Mouse (Mus musculus) hindbrain, embryonic 11.5 days (tissue): ENCODE data around the gene Nfam1. TPM values are rescaled to one million over a fixed set of nuclear protein-coding genes. Genes with fewer than 3 reads are reported as not detected.

Experiments
- ATAC-seq: fragments of 200-750 bp; cut with Nextera tagmentation; 2 replicates; pipeline ENCODE4 v1.8.0; 2017; ENCODE audit warnings: mild to moderate bottlenecking, moderate TSS enrichment, moderate library complexity; ENCODE audit not compliant: low FRiP score
- DNase-seq: peaks from one replicate; pipeline ENCODE4 v3.0.0-alpha.2; 2015; ENCODE audit warnings: low spot score
- H3K27ac ChIP-seq: fragments of 300-500 bp; sonication (generic); 2 replicates; pipeline ENCODE4 v1.5.1; 2014; ENCODE audit warnings: mild to moderate bottlenecking, low read depth, low read length
- H3K27me3 ChIP-seq: fragments of 300-500 bp; sonication (generic); 2 replicates; pipeline ENCODE4 v1.6.1; 2014; ENCODE audit warnings: mild to moderate bottlenecking, low read length, moderate library complexity, mixed read lengths; ENCODE audit not compliant: control insufficient read depth, insufficient read depth
- H3K36me3 ChIP-seq: fragments of 300-500 bp; sonication (generic); 2 replicates; pipeline ENCODE4 v1.6.1; 2014; ENCODE audit warnings: mild to moderate bottlenecking, low read length, moderate library complexity, mixed read lengths; ENCODE audit not compliant: control insufficient read depth, insufficient read depth
- H3K4me1 ChIP-seq: fragments of 300-500 bp; sonication (generic); replicated peaks from 2 replicates; pipeline ENCODE4 v1.6.1; 2014; ENCODE audit warnings: low read length, mixed read lengths; ENCODE audit not compliant: control insufficient read depth, insufficient read depth
- H3K4me2 ChIP-seq: fragments of 300-500 bp; sonication (generic); replicated peaks from 2 replicates; pipeline ENCODE4 v1.6.1; 2014; ENCODE audit warnings: mild to moderate bottlenecking, low read depth, low read length
- H3K4me3 ChIP-seq: fragments of 300-500 bp; sonication (generic); 2 replicates; pipeline ENCODE4 v1.5.1; 2014; ENCODE audit warnings: low read depth, low read length
- H3K9ac ChIP-seq: fragments of 300-500 bp; sonication (generic); 2 replicates; pipeline ENCODE4 v1.6.1; 2014; ENCODE audit warnings: low read depth, low read length
- H3K9me3 ChIP-seq: fragments of 300-500 bp; sonication (generic); 2 replicates; pipeline ENCODE4 v1.6.1; 2016; ENCODE audit warnings: low read length; ENCODE audit not compliant: control insufficient read depth
- WGBS: fragments of 180-500 bp; shearing (Covaris S2); extraction: QIAGEN DNeasy Blood & Tissue Kit; methylation state at CpG from one replicate; pipeline ENCODE4 v1.1.7; 2014; 5-methylcytosine and 5-hydroxymethylcytosine counted together
- polyA plus RNA-seq: library from polyadenylated mRNA; unstranded; fragments of >200 nt; fragmentation: Nextera tagmentation; extraction: Ambion mirVana; gene quantifications from 2 replicates; pipeline ENCODE4 v1.2.1, GENCODE M21; 2014

Gene Nfam1
- polyA plus RNA-seq, 1 experiment from 2014 or later = 2.3 TPM

GRCm38 (mm10) chr15:82964266-82964825 is 68.8 kb downstream of the Nfam1 start:
- ATAC-seq = no peak
- 69% methylated on average over 14 of the region's 14 CpGs for WGBS
- Histone ChIP-seq H3K27me3 (peaks cover 67% of the 10 kb centered on the region), H3K9me3 (no peaks in the 10 kb centered on the region), H3K27ac (no peak overlapping the region), H3K4me2 (no peak overlapping the region), H3K9ac (no peak overlapping the region), H3K4me1 (peaks cover 31% of the 10 kb centered on the region), H3K36me3 (no peaks in the 10 kb centered on the region), H3K4me3 (no peak overlapping the region; the same call in 1 of the 2 replicates)
- no peak for DNase-seq

- DNase-seq (no peak), ATAC-seq (no peak)
- Histone ChIP-seq H3K9ac (peak overlapping the region; percentile 45; the same call in 1 of the 2 replicates), H3K36me3 (no peaks in the 10 kb centered on the region), H3K4me3 (peak overlapping the region; percentile 41), H3K9me3 (no peaks in the 10 kb centered on the region), H3K4me1 (peaks cover 32% of the 10 kb centered on the region), H3K4me2 (peak overlapping the region; percentile 47), H3K27me3 (peaks cover 72% of the 10 kb centered on the region), H3K27ac (peak overlapping the region; percentile 24; the same call in 1 of the 2 replicates)
- 1% methylated on average over 28 of the region's 82 CpGs for WGBS
Observed at GRCm38 (mm10) chr15:82963556-82964156, 69.5 kb downstream of the Nfam1 start.

GRCm38 (mm10) chr15:82963090-82963489 is 70.0 kb downstream of the Nfam1 start:
- no peaks in the 10 kb centered on the region for H3K9me3 ChIP-seq
- DNase-seq (no peak), ATAC-seq (no peak)
- no peaks in the 10 kb centered on the region for H3K36me3 ChIP-seq
- peak overlapping the region; percentile 66 for H3K4me2 ChIP-seq
- H3K4me1 ChIP-seq = peaks cover 29% of the 10 kb centered on the region
- peak overlapping the region; percentile 27; the same call in 1 of the 2 replicates for H3K27ac ChIP-seq
- WGBS = 4% methylated on average over 23 of the region's 39 CpGs
- H3K9ac ChIP-seq = peak overlapping the region; percentile 48
- H3K4me3 ChIP-seq = peak overlapping the region; percentile 41
- peaks cover 76% of the 10 kb centered on the region for H3K27me3 ChIP-seq

- ATAC-seq = no peak
- H3K4me2 ChIP-seq = peak overlapping the region; percentile 12
- DNase-seq = no peak
- 39% methylated on average over 4 of the region's 4 CpGs for WGBS
- no peaks in the 10 kb centered on the region for H3K36me3 ChIP-seq
- peaks cover 23% of the 10 kb centered on the region for H3K4me1 ChIP-seq
- no peak overlapping the region for H3K27ac ChIP-seq
- no peak overlapping the region for H3K9ac ChIP-seq
- peaks cover 78% of the 10 kb centered on the region for H3K27me3 ChIP-seq
- peak overlapping the region; percentile 41; the same call in 1 of the 2 replicates for H3K4me3 ChIP-seq
- no peaks in the 10 kb centered on the region for H3K9me3 ChIP-seq
Observed at GRCm38 (mm10) chr15:82962536-82962935, 70.6 kb downstream of the Nfam1 start.

- Histone ChIP-seq H3K9ac (0 out of 2 replicates have a peak overlapping the region, but pooled peaks have one; percentile 12), H3K4me2 (peak overlapping the region; percentile 33), H3K27me3 (peaks cover 80% of the 10 kb centered on the region), H3K9me3 (no peaks in the 10 kb centered on the region), H3K4me3 (no peak overlapping the region), H3K4me1 (peaks cover 23% of the 10 kb centered on the region), H3K27ac (peak overlapping the region; percentile 31), H3K36me3 (no peaks in the 10 kb centered on the region)
- peak; percentile 74 for DNase-seq
- 1% methylated on average over 19 of the region's 26 CpGs for WGBS
- peak; percentile 78 for ATAC-seq
Observed at GRCm38 (mm10) chr15:82960786-82961561, 72.1 kb downstream of the Nfam1 start.

GRCm38 (mm10) chr15:82959151-82959550 is 74.0 kb downstream of the Nfam1 start:
- no peak for ATAC-seq
- Histone ChIP-seq H3K36me3 (no peaks in the 10 kb centered on the region), H3K9ac (no peak overlapping the region), H3K9me3 (no peaks in the 10 kb centered on the region), H3K4me2 (no peak overlapping the region), H3K27me3 (peaks cover 81% of the 10 kb centered on the region), H3K4me3 (no peak overlapping the region), H3K27ac (no peak overlapping the region), H3K4me1 (peaks cover 23% of the 10 kb centered on the region)
- WGBS = 61% methylated on average over 12 of the region's 12 CpGs
- no peak for DNase-seq

GRCm38 (mm10) chr15:82958253-82958701 is 74.8 kb downstream of the Nfam1 start:
- H3K4me2 ChIP-seq = peak overlapping the region; percentile 17
- peaks cover 25% of the 10 kb centered on the region for H3K4me1 ChIP-seq
- DNase-seq (peak; percentile 54), ATAC-seq (peak; percentile 33; the same call in 1 of the 2 replicates)
- no peaks in the 10 kb centered on the region for H3K9me3 ChIP-seq
- H3K36me3 ChIP-seq = no peaks in the 10 kb centered on the region
- H3K9ac ChIP-seq = no peak overlapping the region; the same call in 1 of the 2 replicates
- peaks cover 78% of the 10 kb centered on the region for H3K27me3 ChIP-seq
- H3K27ac ChIP-seq = no peak overlapping the region
- WGBS = 3% methylated on average over 16 of the region's 16 CpGs
- H3K4me3 ChIP-seq = no peak overlapping the region

- Histone ChIP-seq H3K9me3 (no peaks in the 10 kb centered on the region), H3K9ac (no peak overlapping the region)
- no peak for ATAC-seq
Observed at GRCm38 (mm10) chr15:82956721-82957120, 76.4 kb downstream of the Nfam1 start.

More at GRCm38 (mm10) chr15:82956721-82957120, 76.4 kb downstream of the Nfam1 start:
- Histone ChIP-seq H3K27me3 (peaks cover 62% of the 10 kb centered on the region), H3K4me1 (peaks cover 37% of the 10 kb centered on the region), H3K36me3 (no peaks in the 10 kb centered on the region), H3K27ac (no peak overlapping the region), H3K4me2 (no peak overlapping the region), H3K4me3 (no peak overlapping the region)
- 69% methylated on average over 4 of the region's 4 CpGs for WGBS
- DNase-seq = no peak
